Mouse (Mus musculus): ENCODE measurements around the gene Zfp2. TPM values are rescaled to one million over a fixed set of nuclear protein-coding genes. Genes with fewer than 3 reads are reported as not detected.

Zfp2 gene
- 6.9 and 8.4 TPM in 2 replicates for polyA plus RNA-seq (2015; fragmentation: Nextera tagmentation; extraction: Ambion mirVana)

DNA sequence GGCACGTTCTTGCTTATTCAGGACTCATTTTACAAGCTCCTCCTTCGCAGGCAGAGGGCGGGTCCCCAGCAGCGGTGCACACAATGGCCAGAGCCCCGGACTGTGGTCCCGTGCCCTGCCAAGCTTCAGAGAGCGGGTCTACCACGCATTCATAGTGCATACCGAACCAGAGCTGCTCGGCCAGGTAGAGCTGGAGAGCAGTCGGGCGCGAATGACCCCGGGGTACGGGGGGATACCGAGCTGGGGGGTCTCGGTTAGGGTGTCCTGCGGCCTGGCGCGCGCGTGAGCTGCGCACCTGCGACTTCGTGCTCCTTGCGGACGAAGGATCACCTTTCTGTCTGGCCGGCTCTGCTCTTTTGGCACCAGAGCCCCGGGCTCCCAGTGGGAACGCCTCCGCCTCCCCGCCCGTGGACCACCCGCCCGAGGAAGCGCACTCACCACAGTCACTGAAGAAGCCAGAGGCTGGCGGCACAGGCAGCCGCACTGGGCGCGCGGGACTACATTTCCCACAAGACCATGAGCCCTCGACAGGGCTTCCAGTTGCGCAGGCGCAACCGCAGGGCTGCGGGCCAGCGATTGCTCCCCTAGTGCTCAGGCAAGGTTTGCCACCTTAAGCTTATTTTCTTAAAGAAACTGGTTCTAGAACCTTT lies at the start of gene Zfp2:
TSS of gene Zfp2 (minus strand) at position 495 of the 650 bp plus-strand sequence.
- Histone ChIP-seq H3K9me3 (peaks cover 7% of the 10 kb centered on the region), H3K4me1 (no peaks in the 10 kb centered on the region), H3K27ac (replicated peaks) (0 out of 2 replicates have a peak within 1 kb of the TSS, but pooled peaks have one; percentile 38), H3K27me3 (replicated peaks) (no peaks in the 10 kb centered on the region), H3K36me3 (peaks cover 17% of the 10 kb centered on the region), H3K4me2 (peak within 1 kb of the TSS; percentile 68), H3K4me3 (peak within 1 kb of the TSS; percentile 70), H3K9ac (peak within 1 kb of the TSS; percentile 87)
- under 1% methylated on average over 47 of the region's 47 CpGs for WGBS
- peak; percentile 76 for ATAC-seq (ENCODE audit: extremely low read depth, insufficient number of reproducible peaks, low FRiP score, low TSS enrichment)

DNA sequence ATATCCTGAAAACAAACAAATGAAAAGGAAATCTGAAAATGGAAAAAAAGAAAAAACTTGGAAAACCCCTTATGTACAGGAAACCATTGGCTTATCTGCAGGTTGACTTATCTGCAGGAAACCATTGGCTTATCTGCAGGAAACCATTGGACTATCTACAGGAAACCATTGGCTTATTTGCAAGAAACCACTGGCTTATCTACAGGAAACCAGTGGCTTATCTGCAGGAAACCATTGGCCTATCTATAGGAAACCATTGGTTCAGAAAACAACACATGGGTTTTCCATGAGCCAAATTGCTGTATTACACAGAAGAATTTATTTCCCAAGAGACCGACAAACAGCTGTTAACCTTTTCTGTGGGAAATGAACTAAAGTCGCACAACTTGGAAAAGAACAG lies 48.9 kb upstream of the Zfp2 start:
- 54% methylated on average over 2 of the region's 2 CpGs for WGBS
- ATAC-seq (ENCODE audit: extremely low read depth, insufficient number of reproducible peaks, low FRiP score, low TSS enrichment) = no peak
- no peak overlapping the region for H3K9ac ChIP-seq
- no peaks in the 10 kb centered on the region for H3K9me3 ChIP-seq
- H3K27ac ChIP-seq (replicated peaks) = no peak overlapping the region
- peaks cover 35% of the 10 kb centered on the region for H3K27me3 ChIP-seq (replicated peaks)
- H3K4me3 ChIP-seq = no peak overlapping the region
- H3K4me1 ChIP-seq = no peaks in the 10 kb centered on the region
- no peaks in the 10 kb centered on the region for H3K36me3 ChIP-seq
- H3K4me2 ChIP-seq = no peak overlapping the region

- no peak within 1 kb of the TSS for H3K9ac ChIP-seq
- WGBS = 49% methylated on average over 6 of the region's 6 CpGs
- no peaks in the 10 kb centered on the region for H3K9me3 ChIP-seq
Observed at GRCm38 (mm10) chr11:50953665-50954064, 37.7 kb upstream of the Zfp2 start, which contains the start of gene Prop1. Gene Prop1 (minus strand): TSS chr11:50953765.

GRCm38 (mm10) chr11:50952290-50952689 lies 36.3 kb upstream of the Zfp2 start:
- no peak overlapping the region for H3K27ac ChIP-seq (replicated peaks)
- no peaks in the 10 kb centered on the region for H3K4me1 ChIP-seq
- no peaks in the 10 kb centered on the region for H3K9me3 ChIP-seq
- H3K4me2 ChIP-seq = peak overlapping the region; percentile 22; the same call in 1 of the 2 replicates
- peaks cover 58% of the 10 kb centered on the region for H3K27me3 ChIP-seq (replicated peaks)
- H3K36me3 ChIP-seq = no peaks in the 10 kb centered on the region
- ATAC-seq (ENCODE audit: extremely low read depth, insufficient number of reproducible peaks, low FRiP score, low TSS enrichment) = no peak
- WGBS = 58% methylated on average over 14 of the region's 14 CpGs
- no peak overlapping the region for H3K9ac ChIP-seq
- no peak overlapping the region for H3K4me3 ChIP-seq

More at GRCm38 (mm10) chr11:50953665-50954064, 37.7 kb upstream of the Zfp2 start, which contains the start of gene Prop1:
- ATAC-seq (ENCODE audit: extremely low read depth, insufficient number of reproducible peaks, low FRiP score, low TSS enrichment) = no peak
- no peak within 1 kb of the TSS for H3K4me3 ChIP-seq
- H3K27me3 ChIP-seq (replicated peaks) = peaks cover 64% of the 10 kb centered on the region
- no peak within 1 kb of the TSS for H3K4me2 ChIP-seq
- no peaks in the 10 kb centered on the region for H3K4me1 ChIP-seq
- no peak within 1 kb of the TSS for H3K27ac ChIP-seq (replicated peaks)
- H3K36me3 ChIP-seq = no peaks in the 10 kb centered on the region

- no peaks in the 10 kb centered on the region for H3K36me3 ChIP-seq
- no peaks in the 10 kb centered on the region for H3K4me1 ChIP-seq
- no peaks in the 10 kb centered on the region for H3K9me3 ChIP-seq
- H3K9ac ChIP-seq = no peak within 1 kb of the TSS
- H3K4me3 ChIP-seq = no peak within 1 kb of the TSS
- WGBS = 70% methylated on average over 14 of the region's 14 CpGs
- H3K4me2 ChIP-seq = no peak within 1 kb of the TSS
- no peak for ATAC-seq (ENCODE audit: extremely low read depth, insufficient number of reproducible peaks, low FRiP score, low TSS enrichment)
- H3K27me3 ChIP-seq (replicated peaks) = peaks cover 46% of the 10 kb centered on the region
- H3K27ac ChIP-seq (replicated peaks) = no peak within 1 kb of the TSS
Observed at GRCm38 (mm10) chr11:50943506-50943905, 27.5 kb upstream of the Zfp2 start, which contains the start of gene 4933414I15Rik. Gene 4933414I15Rik (minus strand): TSS chr11:50943765.

- 60% methylated on average over 12 of the region's 12 CpGs for WGBS
Observed at GRCm38 (mm10) chr11:50942386-50942785, 26.4 kb upstream of the Zfp2 start.

DNA sequence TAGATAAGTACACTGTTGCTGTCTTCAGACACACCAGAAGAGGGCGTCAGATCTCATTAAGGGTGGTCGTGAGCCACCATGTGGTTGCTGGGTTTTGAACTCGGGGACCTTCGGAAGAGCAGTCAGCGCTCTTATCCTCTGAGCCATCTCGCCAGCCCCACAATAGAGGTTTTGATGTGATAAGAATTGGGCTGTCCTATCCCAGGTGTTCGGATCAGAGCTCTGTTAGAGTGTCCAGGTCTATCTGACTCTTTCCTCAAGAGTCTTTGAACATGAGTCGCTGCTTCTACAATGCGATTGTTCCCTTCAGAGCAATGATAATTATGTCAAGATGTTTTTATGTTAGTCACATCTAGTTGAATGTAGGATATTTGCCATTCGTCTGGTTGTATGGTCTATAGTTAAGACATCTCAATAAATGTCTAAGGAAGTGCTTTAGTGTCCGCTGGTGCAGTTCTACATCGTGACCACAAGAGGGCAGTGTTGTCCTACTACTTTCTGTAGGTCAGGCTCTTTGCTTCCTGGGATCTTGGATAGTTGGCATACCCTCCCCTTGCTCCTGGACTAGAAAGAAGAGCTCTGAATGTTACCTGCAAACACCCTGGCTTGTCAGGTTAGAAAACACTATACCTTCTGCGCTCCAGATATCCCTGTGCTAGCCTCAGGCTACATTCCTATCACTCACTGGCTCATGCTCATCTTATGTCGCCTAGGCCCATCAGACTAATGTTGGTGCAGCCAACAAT lies 23.8 kb upstream of the Zfp2 start:
- ATAC-seq (ENCODE audit: extremely low read depth, insufficient number of reproducible peaks, low FRiP score, low TSS enrichment) = no peak
- no peak overlapping the region for H3K27ac ChIP-seq (replicated peaks)
- H3K9me3 ChIP-seq = no peaks in the 10 kb centered on the region
- H3K9ac ChIP-seq = no peak overlapping the region
- H3K36me3 ChIP-seq = no peaks in the 10 kb centered on the region
- H3K4me3 ChIP-seq = no peak overlapping the region
- 33% methylated on average over 14 of the region's 14 CpGs for WGBS
- peaks cover 49% of the 10 kb centered on the region for H3K27me3 ChIP-seq (replicated peaks)
- H3K4me2 ChIP-seq = no peak overlapping the region
- H3K4me1 ChIP-seq = no peaks in the 10 kb centered on the region

More at GRCm38 (mm10) chr11:50942386-50942785, 26.4 kb upstream of the Zfp2 start:
- no peak for ATAC-seq (ENCODE audit: extremely low read depth, insufficient number of reproducible peaks, low FRiP score, low TSS enrichment)
- H3K9me3 ChIP-seq = no peaks in the 10 kb centered on the region
- no peak overlapping the region for H3K27ac ChIP-seq (replicated peaks)
- H3K4me2 ChIP-seq = no peak overlapping the region
- no peak overlapping the region for H3K4me3 ChIP-seq
- no peaks in the 10 kb centered on the region for H3K36me3 ChIP-seq
- no peaks in the 10 kb centered on the region for H3K4me1 ChIP-seq
- H3K27me3 ChIP-seq (replicated peaks) = peaks cover 47% of the 10 kb centered on the region
- H3K9ac ChIP-seq = no peak overlapping the region

DNA sequence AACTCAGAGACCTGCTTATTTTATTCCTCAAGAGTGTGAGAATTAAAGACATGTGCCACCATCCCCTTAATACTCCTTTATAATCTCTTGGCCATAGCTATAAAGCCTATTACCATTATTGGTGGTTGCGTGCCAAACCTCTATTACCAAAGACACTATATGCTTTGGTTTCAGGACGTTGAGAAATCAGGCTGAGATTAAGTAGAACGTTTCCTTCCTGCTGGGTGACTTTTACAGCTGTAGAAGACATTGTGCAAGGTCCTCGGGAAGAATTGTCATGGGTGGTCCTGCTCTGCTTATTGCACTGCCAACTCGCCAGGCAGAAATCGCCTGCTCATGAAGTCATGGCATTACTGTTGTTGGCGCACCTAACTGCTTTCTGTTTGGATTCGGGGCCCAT lies 22.5 kb upstream of the Zfp2 start:
- Histone ChIP-seq H3K4me1 (no peaks in the 10 kb centered on the region), H3K27me3 (replicated peaks) (peaks cover 42% of the 10 kb centered on the region), H3K9me3 (no peaks in the 10 kb centered on the region), H3K4me2 (no peak overlapping the region), H3K9ac (no peak overlapping the region), H3K36me3 (no peaks in the 10 kb centered on the region), H3K27ac (replicated peaks) (no peak overlapping the region), H3K4me3 (no peak overlapping the region)
- ATAC-seq (ENCODE audit: extremely low read depth, insufficient number of reproducible peaks, low FRiP score, low TSS enrichment) = no peak
- WGBS = 67% methylated on average over 8 of the region's 8 CpGs

DNA sequence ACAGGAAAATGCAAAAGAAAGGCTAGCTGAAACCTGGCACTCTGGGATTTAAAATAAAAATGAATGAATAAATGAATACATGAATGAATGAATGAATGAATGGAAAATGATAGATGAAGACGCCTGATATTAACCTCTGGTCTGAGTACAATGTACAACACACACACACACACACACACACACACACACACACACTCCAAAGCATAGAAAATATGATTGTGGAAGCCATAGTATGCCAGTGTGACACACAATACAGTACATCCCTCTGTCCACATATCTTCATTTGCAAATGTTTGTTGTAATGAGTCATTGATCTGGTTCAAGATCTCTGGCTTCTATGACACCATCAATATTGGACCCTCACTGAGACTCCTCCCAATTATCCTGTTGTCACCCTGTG lies 16.1 kb upstream of the Zfp2 start:
- Histone ChIP-seq H3K4me2 (peak overlapping the region; percentile 96), H3K4me3 (peak overlapping the region; percentile 80), H3K36me3 (no peaks in the 10 kb centered on the region), H3K4me1 (peaks cover 10% of the 10 kb centered on the region), H3K27me3 (replicated peaks) (peaks cover 27% of the 10 kb centered on the region), H3K27ac (replicated peaks) (no peak overlapping the region), H3K9ac (no peak overlapping the region), H3K9me3 (no peaks in the 10 kb centered on the region)
- WGBS = 76% methylated on average over 1 of the region's 1 CpGs
- ATAC-seq (ENCODE audit: extremely low read depth, insufficient number of reproducible peaks, low FRiP score, low TSS enrichment) = no peak

DNA sequence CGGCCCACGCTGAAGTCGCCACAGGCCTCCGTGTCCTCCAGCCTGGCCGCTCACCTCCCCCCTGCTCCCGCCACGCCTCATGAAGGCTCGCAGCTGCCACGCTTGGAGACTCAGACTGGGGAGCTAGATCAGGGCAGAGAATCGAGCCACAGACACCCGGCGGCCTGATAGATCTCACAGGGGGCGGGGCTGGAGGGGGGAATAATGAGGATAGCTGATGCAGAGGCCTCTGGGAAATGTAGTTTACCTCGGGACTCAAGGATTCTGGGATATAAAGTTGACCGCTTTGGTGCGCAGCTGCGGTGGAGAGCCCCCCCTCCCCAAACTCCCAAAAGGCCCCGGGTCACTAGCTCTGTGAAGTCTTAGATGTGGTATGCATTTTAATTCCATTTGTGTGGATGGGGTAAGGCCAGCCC lies 15.5 kb upstream of the Zfp2 start, which contains the start of gene Zfp354b:
TSS of gene Zfp354b (minus strand) at position 183 of the 416 bp plus-strand sequence.
- H3K4me1 ChIP-seq = peaks cover 10% of the 10 kb centered on the region
- H3K4me2 ChIP-seq = peak within 1 kb of the TSS; percentile 96
- no peaks in the 10 kb centered on the region for H3K36me3 ChIP-seq
- peak within 1 kb of the TSS; percentile 80 for H3K4me3 ChIP-seq
- peak; percentile 77 for ATAC-seq (ENCODE audit: extremely low read depth, insufficient number of reproducible peaks, low FRiP score, low TSS enrichment)
- peaks cover 27% of the 10 kb centered on the region for H3K27me3 ChIP-seq (replicated peaks)
- WGBS = 0% methylated on average over 18 of the region's 18 CpGs
- H3K27ac ChIP-seq (replicated peaks) = 0 out of 2 replicates have a peak within 1 kb of the TSS, but pooled peaks have one; percentile 29
- H3K9me3 ChIP-seq = no peaks in the 10 kb centered on the region
- H3K9ac ChIP-seq = peak within 1 kb of the TSS; percentile 89

DNA sequence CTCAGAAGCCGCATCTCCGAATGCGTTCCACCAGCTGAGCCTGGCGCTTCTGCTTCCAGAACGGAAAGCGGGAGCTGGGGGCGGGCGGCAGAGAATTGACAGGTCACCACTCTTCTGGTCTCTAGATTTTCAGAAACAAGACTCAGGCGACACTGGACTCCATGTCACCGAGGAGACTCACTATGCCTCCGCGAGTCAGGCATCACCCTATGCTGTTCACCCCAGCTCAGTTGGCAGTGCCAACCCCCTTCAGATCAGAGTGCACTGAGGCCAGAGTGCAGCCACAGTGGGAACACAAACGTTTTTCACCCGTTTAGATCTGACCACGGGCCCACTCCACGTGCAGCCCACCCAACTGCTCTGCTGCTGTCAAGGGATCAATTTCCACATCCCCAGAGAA lies 15.1 kb upstream of the Zfp2 start:
- no peak overlapping the region for H3K27ac ChIP-seq (replicated peaks)
- H3K4me2 ChIP-seq = peak overlapping the region; percentile 96
- ATAC-seq (ENCODE audit: extremely low read depth, insufficient number of reproducible peaks, low FRiP score, low TSS enrichment) = peak; percentile 31; the same call in 1 of the 2 replicates
- peak overlapping the region; percentile 80 for H3K4me3 ChIP-seq
- peaks cover 10% of the 10 kb centered on the region for H3K4me1 ChIP-seq
- peaks cover 27% of the 10 kb centered on the region for H3K27me3 ChIP-seq (replicated peaks)
- H3K36me3 ChIP-seq = no peaks in the 10 kb centered on the region
- WGBS = under 1% methylated on average over 16 of the region's 16 CpGs
- no peaks in the 10 kb centered on the region for H3K9me3 ChIP-seq
- H3K9ac ChIP-seq = peak overlapping the region; percentile 89
